Mouse (Mus musculus): ENCODE measurements at regions not wholly inside any gene's neighbourhood (a gene's known extent, or its start where the extent isn't known, plus 50 kb on each side); places are given as distances from the start of the nearest gene placed in this dataset.

GRCm38 (mm10) chr6:31318506-31318905, 80.0 kb upstream of the Mkln1 start:
- peak; percentile 75 to 82 for DNase-seq (ENCODE audit: low spot score in 2 of 2)

- DNase-seq (ENCODE audit: low spot score in 2 of 2) = no peak
These were observed 79.1 kb upstream of the Mkln1 start for GRCm38 (mm10) chr6:31319431-31319830.

GRCm38 (mm10) chr6:31320141-31320830, 78.2 kb upstream of the Mkln1 start:
- no peak for DNase-seq (ENCODE audit: low spot score in 2 of 2)

- DNase-seq (ENCODE audit: low spot score in 2 of 2) = peak in 1 of 2 experiments; percentile 67
These were observed 77.3 kb upstream of the Mkln1 start for GRCm38 (mm10) chr6:31321066-31321846.

- peak; percentile 75 to 80 for DNase-seq (ENCODE audit: low spot score in 2 of 2)
These were observed 76.6 kb upstream of the Mkln1 start for GRCm38 (mm10) chr6:31321902-31322301.

- DNase-seq (ENCODE audit: low spot score in 2 of 2) = no peak
These were observed 75.0 kb upstream of the Mkln1 start for GRCm38 (mm10) chr6:31323228-31324190.

- DNase-seq (ENCODE audit: low spot score in 2 of 2) = no peak
These were observed 73.8 kb upstream of the Mkln1 start for GRCm38 (mm10) chr6:31324717-31325116.

GRCm38 (mm10) chr6:31325621-31326020, 72.9 kb upstream of the Mkln1 start:
- no peak for DNase-seq (ENCODE audit: low spot score in 2 of 2)

- no peak for DNase-seq (ENCODE audit: low spot score in 2 of 2)
These were observed 68.2 kb upstream of the Mkln1 start for GRCm38 (mm10) chr6:31330327-31330726.

GRCm38 (mm10) chr6:31330868-31331267, 67.7 kb upstream of the Mkln1 start:
- DNase-seq (ENCODE audit: low spot score in 2 of 2) = no peak

GRCm38 (mm10) chr6:31332254-31332653, 66.3 kb upstream of the Mkln1 start:
- DNase-seq (ENCODE audit: low spot score in 2 of 2) = no peak

GRCm38 (mm10) chr6:31332714-31333113, 65.8 kb upstream of the Mkln1 start:
- no peak for DNase-seq (ENCODE audit: low spot score in 2 of 2)

GRCm38 (mm10) chr6:31333228-31333922, 65.2 kb upstream of the Mkln1 start:
- DNase-seq (ENCODE audit: low spot score in 2 of 2) = no peak

GRCm38 (mm10) chr6:31334086-31334485, 64.4 kb upstream of the Mkln1 start:
- no peak for DNase-seq (ENCODE audit: low spot score in 2 of 2)

- no peak for DNase-seq (ENCODE audit: low spot score in 2 of 2)
These were observed 59.2 kb upstream of the Mkln1 start for GRCm38 (mm10) chr6:31339122-31339947.

GRCm38 (mm10) chr6:31339948-31340250, 58.6 kb upstream of the Mkln1 start:
- peak; percentile 37 to 56 for DNase-seq (ENCODE audit: low spot score in 2 of 2)

GRCm38 (mm10) chr6:31345366-31346084, 53.0 kb upstream of the Mkln1 start:
- DNase-seq (ENCODE audit: low spot score in 2 of 2) = no peak

- no peak for DNase-seq (ENCODE audit: low spot score in 2 of 2)
These were observed 50.2 kb upstream of the Mkln1 start for GRCm38 (mm10) chr6:31348333-31348732.
